Mouse (Mus musculus) myocyte (in vitro differentiated cells): Measurements from ENCODE around the gene Diaph3. TPM values are rescaled to one million over a fixed set of nuclear protein-coding genes. Genes with fewer than 3 reads are reported as not detected.

Source experiments
- H3K27me3 ChIP-seq: one replicate; pipeline ENCODE4 v1.6.1; 2011; ENCODE audit not compliant: control insufficient read depth, insufficient read depth, insufficient read length
- H3K36me3 ChIP-seq: one replicate; pipeline ENCODE4 v1.6.1; 2011; ENCODE audit not compliant: control insufficient read depth, insufficient read depth
- H3K4me2 ChIP-seq: one replicate; pipeline ENCODE4 v1.6.1; 2011; ENCODE audit warnings: low read depth, control low read depth
- H3K4me3 ChIP-seq: one replicate; pipeline ENCODE4 v1.5.1; 2011; ENCODE audit warnings: mild to moderate bottlenecking, control low read depth, moderate library complexity
- H3K79me2 ChIP-seq: one replicate; pipeline ENCODE4 v1.6.1; 2011; ENCODE audit not compliant: control insufficient read depth, insufficient read depth
- H3ac ChIP-seq: one replicate; pipeline ENCODE4 v1.6.1; 2011; ENCODE audit not compliant: control insufficient read depth, insufficient read length
- CEBPB ChIP-seq: IDR thresholded peaks from 2 replicates; pipeline ENCODE4 v1.6.1; 2011; ENCODE audit warnings: mild to moderate bottlenecking, moderate library complexity; ENCODE audit not compliant: poor library complexity, insufficient read depth, severe bottlenecking
- E2F4 ChIP-seq: IDR thresholded peaks from one replicate; pipeline ENCODE4 v1.6.1; 2011; ENCODE audit warnings: mild to moderate bottlenecking, control low read depth, moderate library complexity; ENCODE audit not compliant: insufficient read depth
- MAX ChIP-seq: IDR thresholded peaks from one replicate; pipeline ENCODE4 v1.6.1; 2011; ENCODE audit warnings: low read depth, mild to moderate bottlenecking, control low read depth
- MYOD1 ChIP-seq, 3 experiments: IDR thresholded peaks; one replicate each; pipeline ENCODE4 v1.6.1; 2011; ENCODE audit warnings: control low read depth in 2 of 3, low read depth in 2 of 3, mild to moderate bottlenecking in 2 of 3, moderate library complexity in 1 of 3; ENCODE audit not compliant: insufficient read length in 2 of 3, control insufficient read depth in 1 of 3
- MYOG ChIP-seq, 3 experiments: IDR thresholded peaks; one replicate each; pipeline ENCODE4 v1.6.1; 2011; ENCODE audit warnings: control low read depth in 2 of 3, low read depth in 2 of 3, mild to moderate bottlenecking in 2 of 3; ENCODE audit not compliant: insufficient read length in 2 of 3, control insufficient read depth in 1 of 3, insufficient read depth in 1 of 3
- POLR2A ChIP-seq: IDR thresholded peaks from one replicate; pipeline ENCODE4 v1.6.1; 2011; ENCODE audit warnings: low read depth, mild to moderate bottlenecking, control low read depth, moderate library complexity; ENCODE audit not compliant: insufficient read length
- POLR2AphosphoS2 ChIP-seq: IDR thresholded peaks from one replicate; pipeline ENCODE4 v1.6.1; 2011; ENCODE audit warnings: low read depth, control low read depth; ENCODE audit not compliant: insufficient read length
- REST ChIP-seq: IDR thresholded peaks from one replicate; pipeline ENCODE4 v1.6.1; 2011; ENCODE audit warnings: mild to moderate bottlenecking, control low read depth, moderate library complexity; ENCODE audit not compliant: insufficient read depth, insufficient read length
- SRF ChIP-seq: IDR thresholded peaks from one replicate; pipeline ENCODE4 v1.6.1; 2011; ENCODE audit warnings: low read depth; ENCODE audit not compliant: control insufficient read depth, insufficient read length
- TCF12 ChIP-seq: IDR thresholded peaks from one replicate; pipeline ENCODE4 v1.6.1; 2011; ENCODE audit warnings: mild to moderate bottlenecking, control low read depth; ENCODE audit not compliant: poor library complexity, insufficient read depth, severe bottlenecking
- TCF3 ChIP-seq: IDR thresholded peaks from one replicate; pipeline ENCODE4 v1.6.1; 2011; ENCODE audit warnings: low read depth, control low read depth; ENCODE audit not compliant: insufficient read length
- USF1 ChIP-seq: IDR thresholded peaks from one replicate; pipeline ENCODE4 v1.6.1; 2011; ENCODE audit warnings: low read depth, mild to moderate bottlenecking, control low read depth, moderate library complexity
- polyA plus RNA-seq: library from polyadenylated mRNA; unstranded; fragments of >200 nt; fragmentation: generic; extraction: Trizol; gene quantifications from one replicate; pipeline ENCODE4 v1.2.1, GENCODE M21; 2012; ENCODE audit warnings: missing spikeins

Gene Diaph3
- polyA plus RNA-seq, 1 experiment, result 5.7 TPM

DNA sequence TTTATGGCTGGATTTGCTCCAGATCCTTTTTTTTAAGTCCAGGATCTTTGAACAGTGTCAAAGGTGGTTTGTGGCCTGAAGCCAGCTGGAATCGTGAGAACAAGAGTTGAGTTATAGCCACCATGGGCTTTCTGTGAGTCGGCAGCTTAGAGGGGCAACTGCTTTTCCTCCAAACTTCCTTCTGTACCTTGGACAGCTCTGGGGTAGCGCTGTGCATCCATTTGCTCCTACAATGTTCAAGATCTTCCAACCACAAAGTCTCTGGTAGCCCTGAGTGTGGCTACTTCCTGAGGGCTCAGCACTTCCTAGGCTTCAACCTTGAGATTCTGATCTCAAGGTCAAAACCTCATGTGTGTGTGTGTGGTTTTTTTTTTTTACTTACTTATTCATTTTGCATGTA lies 437.0 kb downstream of the Diaph3 start:
- Histone ChIP-seq H3K4me2 (no peak overlapping the region), H3ac (no peak overlapping the region), H3K4me3 (no peak overlapping the region), H3K79me2 (no peaks in the 10 kb centered on the region), H3K36me3 (no peaks in the 10 kb centered on the region), H3K27me3 (no peaks in the 10 kb centered on the region)
- no peak for TF ChIP-seq MYOD1 (IDR thresholded peaks at IDR 0.05; ENCODE audit: control insufficient read depth in 1 of 3, insufficient read length in 2 of 3, low read depth in 2 of 3)
- no peak for TF ChIP-seq E2F4
- no peak for TF ChIP-seq POLR2A
- TF ChIP-seq REST, result no peak

DNA sequence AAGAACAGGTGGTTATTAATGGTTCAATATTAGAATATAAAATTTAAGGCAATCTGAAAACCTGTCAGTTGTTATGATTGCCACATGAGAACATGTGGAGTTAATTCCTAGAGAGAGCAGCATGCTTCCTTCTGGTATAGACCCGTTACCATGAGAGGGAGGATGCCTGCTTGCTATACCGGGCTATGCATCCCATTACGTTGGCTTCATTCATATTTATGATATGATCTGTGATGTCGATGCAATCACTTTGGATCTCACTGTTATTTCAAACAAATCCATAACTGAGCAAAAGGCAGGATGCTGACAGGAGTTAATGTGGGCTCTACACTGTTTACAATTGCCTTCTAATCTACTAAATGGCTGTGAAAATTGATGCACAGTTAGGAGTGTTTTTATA lies 439.9 kb downstream of the Diaph3 start:
- Histone ChIP-seq H3K4me3 (no peak overlapping the region), H3K27me3 (no peaks in the 10 kb centered on the region), H3K4me2 (no peak overlapping the region), H3ac (no peak overlapping the region), H3K36me3 (no peaks in the 10 kb centered on the region), H3K79me2 (no peaks in the 10 kb centered on the region)
- TF ChIP-seq POLR2AphosphoS2, result no peak
- TF ChIP-seq CEBPB, result no peak
- TF ChIP-seq USF1, result no peak
- no peak for TF ChIP-seq E2F4

DNA sequence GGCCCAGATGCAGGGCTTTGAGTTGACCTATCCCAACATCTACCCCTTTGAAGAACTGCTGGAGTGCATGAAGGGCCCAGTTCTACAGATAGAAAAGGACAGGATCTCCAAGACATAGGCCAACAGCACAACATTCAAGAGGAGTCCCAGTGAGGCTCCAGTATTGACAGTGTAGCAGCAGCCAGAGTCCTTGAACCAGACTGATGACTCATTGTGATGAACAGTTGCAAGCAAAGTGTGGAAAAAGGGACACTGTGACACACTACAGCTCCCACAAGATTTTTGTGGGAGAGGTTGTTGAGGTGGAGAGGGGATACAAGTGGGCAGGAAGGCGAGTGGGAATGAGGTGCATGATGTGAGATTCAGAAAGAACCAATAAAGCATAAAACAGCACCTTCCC lies 443.1 kb downstream of the Diaph3 start:
- no peaks in the 10 kb centered on the region for H3K27me3 ChIP-seq
- no peaks in the 10 kb centered on the region for H3K36me3 ChIP-seq
- TF ChIP-seq SRF, result no peak
- no peak for TF ChIP-seq E2F4
- no peak for TF ChIP-seq MYOD1 (IDR thresholded peaks at IDR 0.05; ENCODE audit: control insufficient read depth in 1 of 3, insufficient read length in 2 of 3, low read depth in 2 of 3)
- TF ChIP-seq MYOG (IDR thresholded peaks at IDR 0.05; ENCODE audit: control insufficient read depth in 1 of 3, insufficient read depth in 1 of 3, insufficient read length in 2 of 3, low read depth in 2 of 3), result no peak
- no peak for TF ChIP-seq TCF12
- no peak for TF ChIP-seq POLR2AphosphoS2
- H3K4me3 ChIP-seq, result no peak overlapping the region
- H3ac ChIP-seq, result no peak overlapping the region
- H3K79me2 ChIP-seq, result no peaks in the 10 kb centered on the region
- H3K4me2 ChIP-seq, result no peak overlapping the region

DNA sequence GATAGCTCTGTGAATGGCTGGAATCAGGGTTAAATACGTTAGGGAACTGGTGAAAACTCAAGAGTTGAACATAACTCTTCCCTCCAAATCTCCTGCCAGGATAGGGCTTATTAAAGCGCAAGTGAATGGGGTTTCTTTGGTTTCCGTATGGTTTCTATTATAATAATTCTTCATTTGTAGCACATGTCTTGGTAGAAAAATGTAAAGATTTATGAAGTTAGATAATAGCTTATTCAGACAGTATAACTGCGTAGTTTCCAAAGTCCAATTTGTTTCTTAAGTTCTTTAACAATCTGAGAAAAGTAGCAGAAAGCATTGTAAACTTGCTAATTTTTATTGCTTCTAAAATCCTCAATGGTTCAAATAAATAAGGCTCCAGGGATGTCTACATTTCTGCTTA lies 448.3 kb downstream of the Diaph3 start:
- TF ChIP-seq REST (no peak), POLR2AphosphoS2 (no peak), MYOG (IDR thresholded peaks at IDR 0.05; ENCODE audit: control insufficient read depth in 1 of 3, insufficient read depth in 1 of 3, insufficient read length in 2 of 3, low read depth in 2 of 3) (no peak), MAX (no peak), POLR2A (no peak), TCF12 (no peak), USF1 (no peak), MYOD1 (IDR thresholded peaks at IDR 0.05; ENCODE audit: control insufficient read depth in 1 of 3, insufficient read length in 2 of 3, low read depth in 2 of 3) (no peak), E2F4 (no peak), CEBPB (no peak), SRF (no peak), TCF3 (no peak)
- H3K4me3 ChIP-seq, result no peak overlapping the region

DNA sequence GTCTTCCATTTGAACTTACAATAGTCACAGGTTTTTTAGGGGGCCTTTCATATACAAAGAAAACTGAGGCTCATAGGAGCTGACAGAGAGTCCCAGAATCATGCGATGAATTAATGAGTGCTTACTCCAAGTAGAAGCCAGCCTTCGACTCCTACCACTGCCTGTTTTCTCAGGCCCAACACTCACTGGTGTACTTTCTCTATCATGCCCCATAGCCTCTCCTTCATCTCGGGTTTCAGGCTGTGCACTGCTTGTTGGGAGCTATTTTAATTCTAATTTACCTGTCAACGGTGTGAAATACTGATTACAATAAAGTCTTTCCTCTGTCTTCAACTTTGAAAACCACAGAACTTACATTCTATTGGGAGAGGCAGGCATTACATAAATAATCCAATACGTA lies 449.7 kb downstream of the Diaph3 start:
- no peak overlapping the region for H3K4me2 ChIP-seq
- TF ChIP-seq MAX, result no peak
- no peak for TF ChIP-seq CEBPB
- no peak overlapping the region for H3K4me3 ChIP-seq
- no peaks in the 10 kb centered on the region for H3K79me2 ChIP-seq
- H3ac ChIP-seq, result no peak overlapping the region
- no peaks in the 10 kb centered on the region for H3K27me3 ChIP-seq
- H3K36me3 ChIP-seq, result no peaks in the 10 kb centered on the region

More for the DNA sequence above, 448.3 kb downstream of the Diaph3 start:
- H3K36me3 ChIP-seq, result no peaks in the 10 kb centered on the region
- H3K4me2 ChIP-seq, result no peak overlapping the region
- H3K27me3 ChIP-seq, result no peaks in the 10 kb centered on the region
- no peaks in the 10 kb centered on the region for H3K79me2 ChIP-seq
- H3ac ChIP-seq, result no peak overlapping the region

DNA sequence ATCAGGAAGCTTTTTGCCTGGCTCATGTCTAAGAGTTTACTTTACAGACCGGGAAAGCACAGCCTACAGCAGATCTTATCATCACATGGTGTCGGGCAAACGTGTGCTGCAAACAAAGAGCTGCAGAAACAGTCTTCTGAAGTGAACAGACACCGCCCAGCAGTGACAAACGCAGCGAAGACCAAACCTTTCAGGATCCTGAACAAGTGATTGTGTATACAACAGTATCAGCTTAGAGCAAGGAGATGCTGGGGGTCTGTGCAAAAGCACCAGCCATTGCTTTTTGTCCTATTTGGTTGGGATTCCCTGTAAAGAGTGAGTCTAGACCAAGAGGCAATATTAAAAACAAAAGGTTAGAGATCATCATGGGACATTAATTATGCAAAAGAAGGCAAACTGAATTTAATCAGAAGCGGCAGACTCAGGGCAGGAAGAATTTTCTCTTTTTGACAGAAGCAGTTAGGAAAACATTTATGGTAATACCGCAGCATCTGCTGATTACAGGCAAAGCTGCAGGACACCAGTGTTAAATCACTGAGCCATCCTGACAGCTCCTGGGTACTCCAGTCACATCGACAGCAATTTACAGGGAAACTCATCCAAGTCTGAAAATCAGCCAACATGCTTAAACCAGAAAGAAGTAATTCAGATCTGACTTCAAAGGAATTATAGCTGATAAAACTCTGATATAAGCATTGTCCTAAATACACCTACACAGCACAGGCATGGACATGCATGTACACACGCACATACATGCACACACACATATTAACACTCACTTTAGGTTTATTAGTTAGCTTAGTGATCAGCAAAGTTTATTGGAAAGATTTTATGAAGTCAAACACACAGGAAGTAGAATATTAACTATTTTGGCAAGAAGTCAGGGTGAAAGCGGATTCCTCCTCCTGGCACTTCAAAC lies 456.2 kb downstream of the Diaph3 start:
- H3K79me2 ChIP-seq, result no peaks in the 10 kb centered on the region
- TF ChIP-seq E2F4 (no peak), TCF3 (no peak), POLR2A (no peak), REST (no peak), MAX (no peak), CEBPB (no peak), MYOD1 (IDR thresholded peaks at IDR 0.05; ENCODE audit: control insufficient read depth in 1 of 3, insufficient read length in 2 of 3, low read depth in 2 of 3) (no peak), POLR2AphosphoS2 (no peak)
- no peak overlapping the region for H3K4me2 ChIP-seq
- H3ac ChIP-seq, result no peak overlapping the region
- H3K4me3 ChIP-seq, result no peak overlapping the region
- no peaks in the 10 kb centered on the region for H3K36me3 ChIP-seq
- no peaks in the 10 kb centered on the region for H3K27me3 ChIP-seq
